Mouse (Mus musculus) megakaryocyte, adult 5-6 weeks (primary cell): ENCODE results near the gene Hoxd12. TPM values are rescaled to one million over a fixed set of nuclear protein-coding genes. Genes with fewer than 3 reads are reported as not detected.
A peak's percentile ranks its signal among the peaks of the same experiment; 100 is the strongest.

Experiments
- ATAC-seq: 2 replicates; pipeline ENCODE4 v1.8.0; 2016; ENCODE audit warnings: mild to moderate bottlenecking, inconsistent platforms; ENCODE audit not compliant: poor library complexity, severe bottlenecking
- total RNA-seq, 2 experiments: library from RNA; stranded (forward) in 1 of 2; stranded (reverse) in 1 of 2; fragments of 153-499, 151-499 nt in 1 of 2; fragments of 221-1000, 200-1000 nt in 1 of 2; gene quantifications; 2 replicates each; pipeline versions ENCODE4 v1.2.3 to v1.2.4; 2015 to 2017

Hoxd12 gene
- total RNA-seq, 2 experiments from 2014 or later: not detected

DNA sequence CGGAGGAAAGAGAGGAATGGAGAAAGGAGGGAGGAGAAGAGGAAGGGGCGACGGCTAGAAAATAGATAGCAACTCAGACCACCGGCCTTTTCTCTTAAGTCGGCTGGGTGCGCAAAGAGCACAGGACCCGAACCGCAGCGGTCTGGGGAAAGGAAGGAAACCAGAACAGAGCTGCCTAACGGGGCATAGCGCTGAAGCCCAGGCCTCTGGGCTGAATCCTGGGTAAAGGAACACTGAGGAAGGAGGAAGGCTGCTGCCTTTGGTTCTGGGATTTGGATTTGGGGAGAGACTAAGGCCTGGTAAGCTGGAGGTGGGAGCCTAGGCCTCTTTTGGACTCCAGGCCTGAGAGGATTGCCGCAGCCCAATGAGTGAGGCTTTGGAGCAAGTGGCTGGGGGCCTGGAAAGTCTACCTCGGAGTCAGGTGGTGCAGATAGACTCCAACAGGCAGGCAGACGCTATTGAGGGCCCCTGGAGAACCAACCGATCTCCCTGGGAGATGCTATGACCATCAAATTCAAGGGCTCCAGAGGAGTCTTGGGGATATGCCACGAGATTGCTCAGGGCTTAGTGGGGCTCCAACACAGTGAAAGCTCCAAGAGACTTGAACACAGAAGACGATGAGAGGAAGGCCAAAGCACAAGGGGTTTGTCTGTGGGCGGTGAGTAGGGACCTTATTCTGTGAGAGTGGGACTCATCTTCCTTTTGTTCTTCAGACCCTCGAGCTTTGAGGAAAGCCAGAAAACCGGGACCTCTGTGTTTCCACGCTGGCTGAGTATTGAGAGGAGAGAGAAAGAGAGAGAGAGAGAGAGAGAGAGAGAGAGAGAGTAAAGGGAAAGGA, 6.0 kb downstream of the Hoxd12 start:
- ATAC-seq: no peak

DNA sequence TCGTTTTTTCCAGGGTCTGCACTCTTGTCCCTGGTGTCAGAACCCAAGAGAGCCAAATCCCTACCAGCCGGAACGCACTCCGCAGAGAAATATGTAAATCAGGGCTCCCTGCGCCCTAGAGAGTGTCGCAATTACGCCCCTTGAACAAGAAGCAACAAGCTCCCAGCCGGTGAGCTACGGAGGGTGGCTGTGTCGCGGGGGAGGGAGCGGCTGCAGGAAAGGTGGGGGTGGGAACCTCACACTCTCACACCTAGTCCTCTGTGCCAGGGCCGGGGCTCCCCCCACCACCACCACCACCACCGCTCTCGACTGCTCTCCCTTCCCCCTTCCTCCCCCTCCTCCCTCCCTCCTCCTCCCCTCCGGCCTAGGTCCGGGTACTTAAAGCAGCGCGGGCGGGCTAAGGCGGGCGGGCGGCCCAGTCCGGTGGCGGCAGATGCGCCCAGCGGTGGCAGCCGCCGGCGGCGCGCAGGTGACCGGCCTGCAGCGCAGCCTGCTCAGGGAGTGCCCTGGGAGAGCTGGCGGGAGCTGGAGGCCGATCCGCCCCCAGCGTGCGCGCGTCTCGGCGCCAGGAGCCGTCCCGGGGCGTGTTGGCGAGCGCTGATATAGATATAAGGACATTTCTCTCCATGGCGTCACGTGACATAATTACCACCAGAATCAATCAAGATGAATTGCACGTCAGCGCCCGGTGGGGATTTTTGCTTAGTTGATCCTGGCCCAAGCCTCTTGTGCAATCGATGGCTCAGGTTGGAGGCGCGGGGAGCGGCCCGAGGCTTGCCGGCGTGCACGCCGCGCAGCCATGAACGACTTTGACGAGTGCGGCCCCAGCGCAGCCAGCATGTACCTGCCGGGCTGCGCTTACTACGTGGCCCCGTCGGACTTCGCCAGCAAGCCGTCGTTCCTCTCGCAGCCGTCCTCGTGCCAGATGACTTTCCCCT, 7.0 kb downstream of the Hoxd12 start:
- ATAC-seq: no peak

DNA sequence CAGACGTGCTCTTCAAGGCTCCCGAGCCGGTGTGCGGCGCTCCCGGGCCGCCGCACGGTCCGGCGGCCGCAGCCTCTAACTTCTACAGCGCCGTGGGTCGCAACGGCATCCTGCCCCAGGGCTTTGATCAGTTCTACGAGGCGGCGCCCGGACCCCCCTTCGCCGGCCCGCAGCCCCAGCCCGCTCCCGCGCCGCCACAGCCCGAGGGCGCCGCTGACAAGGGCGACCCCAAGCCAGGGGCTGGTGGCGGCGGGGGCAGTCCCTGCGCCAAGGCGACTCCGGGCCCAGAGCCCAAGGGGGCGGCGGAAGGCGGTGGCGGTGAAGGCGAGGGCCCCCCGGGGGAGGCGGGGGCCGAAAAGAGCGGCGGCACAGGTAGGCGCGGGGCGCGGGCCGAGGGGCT, 8.0 kb downstream of the Hoxd12 start:
- ATAC-seq: no peak

DNA sequence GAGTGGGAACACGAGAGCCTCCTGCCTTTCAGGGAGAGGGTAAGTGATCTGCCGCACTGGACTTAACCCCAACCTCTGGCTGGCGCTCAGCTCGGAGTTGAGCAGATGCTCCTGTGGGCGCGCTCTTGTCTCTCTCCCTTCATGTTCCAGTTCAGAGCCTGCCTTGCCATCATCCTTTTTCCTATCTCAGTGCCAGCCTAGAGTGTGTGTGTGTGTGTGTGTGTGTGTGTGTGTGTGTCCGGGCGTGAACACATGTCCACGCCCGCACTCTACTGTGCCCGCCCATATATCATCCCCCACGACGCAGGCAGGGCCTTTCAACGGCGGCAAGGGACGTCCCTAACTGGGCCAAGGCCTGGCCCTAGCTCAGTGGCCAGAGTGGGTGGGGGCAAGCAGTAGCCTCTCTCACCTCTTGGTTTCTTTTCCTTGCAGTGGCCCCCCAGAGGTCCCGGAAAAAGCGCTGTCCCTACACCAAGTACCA, 8.7 kb downstream of the Hoxd12 start:
- no peak for ATAC-seq

DNA sequence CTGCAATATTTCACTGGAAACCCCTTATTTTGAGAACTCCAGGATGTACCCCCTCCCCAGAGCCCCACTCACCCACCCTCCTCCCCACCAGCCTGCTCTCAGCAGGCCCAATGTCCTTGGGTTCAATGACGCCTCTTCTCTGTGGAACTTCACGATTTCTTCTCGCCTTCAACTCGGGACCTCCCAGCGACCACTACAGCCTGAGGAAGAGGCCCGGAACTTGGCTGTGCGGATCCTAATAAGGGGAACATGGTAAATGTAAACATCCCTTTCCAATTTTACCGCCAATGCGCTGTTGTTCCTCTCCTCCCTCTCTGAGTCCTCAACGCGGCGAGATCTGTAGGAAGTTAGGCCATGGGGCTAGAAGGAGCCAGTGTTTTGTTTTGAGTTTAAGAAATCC, 9.3 kb downstream of the Hoxd12 start:
- no peak for ATAC-seq

DNA sequence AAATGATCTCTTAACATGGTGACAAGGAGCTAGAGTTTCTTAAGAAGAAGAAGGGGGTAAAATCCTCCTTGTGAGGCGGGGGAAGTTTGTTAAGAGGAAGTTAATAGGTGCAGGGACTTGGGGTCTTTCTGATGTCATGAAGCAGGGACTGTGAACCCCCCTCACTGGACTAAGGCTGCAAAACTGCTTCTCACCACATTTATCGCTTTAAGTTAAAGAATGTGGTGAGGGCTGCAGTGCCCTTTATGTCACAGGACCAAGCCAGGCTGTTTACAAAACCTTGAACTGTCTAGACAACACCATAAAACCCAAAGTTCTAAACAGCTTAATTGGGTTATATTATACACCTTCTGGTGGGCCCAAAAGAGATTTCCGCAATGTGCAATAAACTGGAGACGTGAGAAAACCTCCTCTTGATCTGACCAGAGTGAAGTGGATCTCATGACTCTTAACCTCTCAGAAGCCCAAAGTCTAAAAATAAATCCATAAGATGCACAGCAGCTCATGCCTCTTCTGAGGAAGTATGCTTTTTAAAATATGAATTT, 10.3 kb downstream of the Hoxd12 start:
- no peak for ATAC-seq

DNA sequence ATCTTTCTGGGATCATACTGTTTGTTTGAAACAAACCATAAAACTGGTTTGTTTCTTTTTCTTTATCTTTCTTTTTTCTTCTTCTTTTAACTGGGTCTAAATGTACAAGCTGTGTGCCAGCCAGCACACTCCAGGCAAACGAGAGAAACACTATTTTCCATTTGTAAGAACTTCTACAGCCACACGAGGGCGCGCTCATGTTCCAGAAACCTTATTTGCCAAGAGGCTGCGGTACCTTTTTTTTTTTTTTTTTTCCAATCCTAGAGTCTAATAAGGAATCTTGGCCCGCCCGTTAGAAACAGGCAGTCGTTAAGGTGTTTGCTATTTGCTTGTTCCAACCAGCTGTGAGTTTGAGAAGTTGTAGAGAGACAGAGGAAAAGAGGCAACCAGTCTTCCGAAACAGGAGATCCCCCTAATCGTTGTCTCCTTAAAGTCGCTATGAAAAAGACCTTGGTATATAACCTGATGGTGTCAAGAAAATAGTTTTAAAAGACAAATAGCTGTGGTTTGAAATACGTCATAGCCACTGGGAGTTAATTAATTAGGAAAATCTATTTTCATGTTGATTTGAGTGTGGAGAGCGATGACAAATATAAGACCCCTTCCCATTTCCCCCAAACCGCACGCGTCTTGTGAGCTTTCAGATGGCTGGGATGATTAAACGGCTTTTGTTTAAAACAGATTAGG, 11.6 kb downstream of the Hoxd12 start:
- peak; percentile 54; the same call in 1 of the 2 replicates for ATAC-seq

- ATAC-seq: no peak
These were observed 12.3 kb downstream of the Hoxd12 start for GRCm38 (mm10) chr2:74686988-74687697.

GRCm38 (mm10) chr2:74687698-74688555, 13.1 kb downstream of the Hoxd12 start:
- no peak for ATAC-seq

- no peak for ATAC-seq
These were observed 14.2 kb downstream of the Hoxd12 start for GRCm38 (mm10) chr2:74688795-74689573.

- ATAC-seq: no peak
These were observed 14.9 kb downstream of the Hoxd12 start for GRCm38 (mm10) chr2:74689574-74690337.

- no peak for ATAC-seq
These were observed 15.5 kb downstream of the Hoxd12 start for GRCm38 (mm10) chr2:74690338-74690716.

DNA sequence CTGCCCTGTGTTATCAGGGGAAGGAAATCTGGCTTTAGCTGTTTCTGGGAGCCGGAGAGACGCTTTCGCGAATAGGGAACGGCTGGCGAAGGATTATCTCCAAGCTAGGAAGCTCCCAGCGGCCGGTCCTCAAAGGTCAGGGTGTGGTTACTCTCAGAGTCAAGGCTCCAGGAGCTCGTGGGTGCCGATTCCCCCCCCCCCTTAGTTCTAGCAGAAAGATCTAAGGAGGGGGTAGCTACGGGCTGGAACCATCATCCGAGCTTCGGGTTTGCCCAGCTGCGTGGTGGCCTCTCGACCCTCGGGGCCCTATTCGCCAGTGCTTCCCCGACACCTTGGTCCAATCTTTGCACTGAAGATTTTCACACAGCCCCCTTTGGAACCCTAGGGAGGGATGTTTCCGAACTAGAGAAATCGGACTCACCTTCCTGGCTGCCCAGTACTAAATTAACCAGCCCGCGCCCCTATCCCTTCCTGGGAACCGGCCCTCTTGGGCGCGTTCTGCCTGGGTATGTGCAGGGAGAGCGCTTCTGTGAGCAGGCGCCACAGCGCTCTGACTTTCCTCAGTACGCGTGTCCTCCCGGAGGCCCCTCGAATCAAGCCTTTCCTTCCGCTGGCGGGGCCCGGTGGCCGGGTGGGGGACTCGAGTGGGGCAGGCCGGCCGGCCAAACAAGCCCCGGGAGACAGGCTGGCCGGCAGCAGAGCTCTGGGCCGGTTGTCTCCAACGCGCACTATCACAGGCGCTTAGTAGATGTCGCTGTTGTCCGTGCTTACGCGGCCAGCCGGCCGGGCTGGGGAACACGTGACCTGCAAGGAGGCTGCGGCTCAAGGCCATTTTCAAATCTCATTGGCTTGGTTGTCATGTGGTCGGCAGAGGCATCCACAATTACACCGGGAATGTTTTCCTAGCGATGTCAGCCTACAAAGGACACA, 16.5 kb downstream of the Hoxd12 start, which contains the start of gene Hoxd10:
Gene Hoxd10, plus strand, starts transcription at position 903 of the 930 bp plus-strand sequence.
- ATAC-seq: no peak

GRCm38 (mm10) chr2:74691995-74692807, 17.4 kb downstream of the Hoxd12 start:
- ATAC-seq: no peak

DNA sequence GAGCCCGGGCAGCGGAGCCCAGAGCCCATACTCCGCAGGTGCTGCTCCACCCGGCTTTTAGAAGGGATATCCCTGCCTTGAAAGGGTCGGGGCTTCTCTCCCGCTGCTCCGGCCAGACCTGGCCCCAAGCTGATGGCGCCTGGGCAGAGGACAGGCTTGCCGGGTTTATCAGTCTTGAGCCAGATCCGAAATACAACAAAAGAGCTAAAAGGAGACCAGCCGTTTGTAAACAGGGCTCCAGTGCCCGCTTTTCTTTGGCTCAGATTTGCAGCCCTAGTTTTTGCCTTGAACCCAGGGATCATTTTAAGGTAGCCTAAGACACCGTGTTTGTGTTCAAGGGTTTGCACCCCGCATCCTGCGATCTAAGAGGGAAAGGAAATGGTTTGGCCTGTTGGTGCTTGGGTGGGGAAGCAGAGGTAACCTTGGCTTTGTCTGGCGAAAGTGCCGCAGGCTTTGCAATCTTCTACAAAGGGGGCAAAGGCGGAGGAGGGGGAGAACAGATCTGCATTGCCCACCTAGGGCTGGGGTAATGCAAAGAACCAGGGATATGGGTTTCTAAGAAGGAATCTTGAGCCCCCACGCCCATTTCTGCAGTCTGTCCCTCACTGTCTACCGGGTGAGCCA, 18.1 kb downstream of the Hoxd12 start:
- ATAC-seq: no peak
